Mouse (Mus musculus): ENCODE results near the gene Nhlrc4.

DNA sequence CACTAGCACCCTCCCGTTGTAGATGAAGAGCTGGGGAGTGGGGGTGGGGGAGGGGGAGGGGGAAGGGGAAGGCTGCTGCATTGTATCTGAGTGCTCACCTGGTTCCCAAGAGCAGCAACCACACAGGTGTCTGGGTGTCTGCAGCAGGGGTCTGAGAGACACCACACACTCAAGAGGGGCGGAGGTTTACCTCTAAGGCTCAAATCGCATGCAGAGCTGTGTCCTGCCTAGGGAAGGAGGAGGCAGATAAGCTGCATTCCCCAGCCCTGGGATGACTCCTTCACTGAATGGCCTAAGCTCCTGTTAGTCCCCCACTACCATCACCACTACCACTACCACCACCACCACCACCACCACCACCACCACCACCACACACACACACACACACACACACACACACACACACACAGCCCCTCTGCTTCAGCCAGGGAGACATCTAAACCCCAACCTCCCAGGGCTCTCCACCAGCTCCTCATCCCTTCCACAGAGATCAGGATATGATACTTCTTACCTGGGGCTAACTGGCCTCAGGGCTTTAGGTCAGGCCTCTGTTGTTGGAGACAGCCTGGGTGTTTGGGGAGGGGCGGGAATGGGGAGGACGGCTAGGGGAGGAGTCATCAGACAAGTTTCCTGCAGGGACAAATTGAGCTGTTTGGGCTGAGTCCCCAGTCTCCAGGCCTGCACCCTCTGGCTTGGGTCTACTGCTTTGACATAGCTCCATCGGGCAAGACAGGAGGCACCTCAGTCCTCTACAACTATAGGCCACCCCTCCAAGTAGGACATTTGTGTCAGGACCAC, at the start of gene Nhlrc4, which contains the start of gene Pigq:
- TF ChIP-seq POLR2A (IDR thresholded peaks at IDR 0.05; ENCODE audit: insufficient read depth, low read depth, low read length): no peak
- TF ChIP-seq CTCF (IDR thresholded peaks at IDR 0.05): no peak
- TF ChIP-seq EP300 (IDR thresholded peaks at IDR 0.05; ENCODE audit: insufficient read depth, low read depth, low read length): no peak
